In the genomic region with DNA sequence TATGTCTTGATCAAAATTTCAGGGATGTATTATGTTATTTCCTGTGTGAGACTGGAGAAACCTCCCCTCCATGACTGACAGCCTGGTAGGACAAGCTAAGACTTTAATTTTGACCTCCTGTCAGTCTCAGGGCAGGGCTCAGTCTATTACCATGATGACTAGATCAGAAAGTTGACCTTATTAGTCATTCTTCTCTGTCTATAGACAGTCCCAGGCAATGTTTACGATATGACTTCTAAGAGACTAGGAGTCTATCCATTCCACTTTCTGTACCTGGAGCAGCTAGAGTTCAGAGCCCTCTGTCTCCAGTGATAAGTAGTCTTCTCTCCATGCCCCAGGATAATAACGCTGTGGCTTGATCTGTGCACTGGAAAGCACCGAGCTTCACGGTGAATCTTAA, we compare ENCODE assay signal across 19 mouse cellular contexts.
"Had no signal": no experiment of that assay in that cellular context is flagged by ENCODE, and none has a peak within 500 bp of the region (broad histone marks: within the 10 kb centered on the region; RNA-seq: fewer than 3 reads in every experiment).

No protein-coding gene starts in this region.

- DNase-seq: lung, adult 2 months; lung, postnatal 14 days; lung, postnatal 36 days; retina, postnatal 1 day; right cerebral cortex, adult 18-20 months; right cerebral cortex, postnatal 25 days; right cerebral cortex, postnatal 4 days; spleen, adult 18-20 months; thymus, adult 2 months; thymus, postnatal 25 days; thymus, postnatal 4 days had no signal

- H3K36me3 ChIP-seq: lung, embryonic 15.5 days; midbrain, embryonic 13.5 days; midbrain, embryonic 15.5 days; neural tube, embryonic 13.5 days; neural tube, embryonic 15.5 days had no signal

- H3K4me1 ChIP-seq: lung, embryonic 15.5 days; megakaryocyte, embryonic 14.5 days; midbrain, embryonic 13.5 days; midbrain, embryonic 15.5 days; neural tube, embryonic 13.5 days; neural tube, embryonic 15.5 days had no signal

- H3K4me3 ChIP-seq: lung, embryonic 15.5 days; megakaryocyte, embryonic 14.5 days; midbrain, embryonic 13.5 days; midbrain, embryonic 15.5 days; neural tube, embryonic 13.5 days; neural tube, embryonic 15.5 days had no signal

- H3K27ac ChIP-seq: lung, embryonic 15.5 days; macrophage; midbrain, embryonic 13.5 days; midbrain, embryonic 15.5 days; neural tube, embryonic 13.5 days; neural tube, embryonic 15.5 days had no signal

- H3K27me3 ChIP-seq: lung, embryonic 15.5 days; midbrain, embryonic 13.5 days; midbrain, embryonic 15.5 days; neural tube, embryonic 13.5 days; neural tube, embryonic 15.5 days had no signal

- H3K4me2 ChIP-seq: lung, embryonic 15.5 days; midbrain, embryonic 11.5 days; midbrain, embryonic 13.5 days; midbrain, embryonic 15.5 days; neural tube, embryonic 13.5 days; neural tube, embryonic 15.5 days had no signal
